Mouse (Mus musculus): ENCODE results near the gene Bhlha9.

Gene Bhlha9

GRCm38 (mm10) chr11:76671871-76672475 is at the start of gene Bhlha9:
Bhlha9 (plus strand) TSS chr11:76672470.
- no peak for DNase-seq

- no peak for DNase-seq
These were observed 49.6 kb upstream of the Bhlha9 start for GRCm38 (mm10) chr11:76622566-76623205.

GRCm38 (mm10) chr11:76623206-76623961 is 48.9 kb upstream of the Bhlha9 start:
- DNase-seq: no peak

- no peak for DNase-seq
These were observed 48.2 kb upstream of the Bhlha9 start for GRCm38 (mm10) chr11:76624071-76624470.

GRCm38 (mm10) chr11:76624881-76625280 is 47.4 kb upstream of the Bhlha9 start:
- DNase-seq: no peak

GRCm38 (mm10) chr11:76628613-76629012 is 43.7 kb upstream of the Bhlha9 start:
- no peak for DNase-seq

GRCm38 (mm10) chr11:76630023-76630422 is 42.2 kb upstream of the Bhlha9 start:
- no peak for DNase-seq

- DNase-seq: no peak
These were observed 41.8 kb upstream of the Bhlha9 start for GRCm38 (mm10) chr11:76630487-76630886.

- no peak for DNase-seq
These were observed 32.8 kb upstream of the Bhlha9 start for GRCm38 (mm10) chr11:76639269-76639985.

- no peak for DNase-seq
These were observed 32.0 kb upstream of the Bhlha9 start for GRCm38 (mm10) chr11:76640231-76640630.

- no peak for DNase-seq
These were observed 28.0 kb upstream of the Bhlha9 start for GRCm38 (mm10) chr11:76644257-76644656.

GRCm38 (mm10) chr11:76645036-76645435 is 27.2 kb upstream of the Bhlha9 start:
- no peak for DNase-seq

- DNase-seq: peak; percentile 91
These were observed 26.3 kb upstream of the Bhlha9 start for GRCm38 (mm10) chr11:76645955-76646354.

- no peak for DNase-seq
These were observed 25.2 kb upstream of the Bhlha9 start for GRCm38 (mm10) chr11:76647062-76647461.

GRCm38 (mm10) chr11:76647500-76647899 is 24.8 kb upstream of the Bhlha9 start:
- peak; percentile 83 for DNase-seq

- DNase-seq: no peak
These were observed 21.3 kb upstream of the Bhlha9 start for GRCm38 (mm10) chr11:76650862-76651560.

GRCm38 (mm10) chr11:76652838-76653334 is 19.4 kb upstream of the Bhlha9 start:
- DNase-seq: no peak

- DNase-seq: peak; percentile 55
These were observed 17.2 kb upstream of the Bhlha9 start for GRCm38 (mm10) chr11:76655106-76655505.

GRCm38 (mm10) chr11:76657450-76657970 is 14.8 kb upstream of the Bhlha9 start:
- no peak for DNase-seq

GRCm38 (mm10) chr11:76659138-76659930 is 12.9 kb upstream of the Bhlha9 start:
- no peak for DNase-seq

GRCm38 (mm10) chr11:76661790-76662468 is 10.3 kb upstream of the Bhlha9 start:
- DNase-seq: no peak
